Mouse (Mus musculus): ENCODE measurements around the gene Synpr.
"Not testable (repeated sequence)": the region's sequence is repeated elsewhere in the genome, so short reads cannot be mapped to it uniquely, and the experiment has no call there.

The Synpr gene

DNA sequence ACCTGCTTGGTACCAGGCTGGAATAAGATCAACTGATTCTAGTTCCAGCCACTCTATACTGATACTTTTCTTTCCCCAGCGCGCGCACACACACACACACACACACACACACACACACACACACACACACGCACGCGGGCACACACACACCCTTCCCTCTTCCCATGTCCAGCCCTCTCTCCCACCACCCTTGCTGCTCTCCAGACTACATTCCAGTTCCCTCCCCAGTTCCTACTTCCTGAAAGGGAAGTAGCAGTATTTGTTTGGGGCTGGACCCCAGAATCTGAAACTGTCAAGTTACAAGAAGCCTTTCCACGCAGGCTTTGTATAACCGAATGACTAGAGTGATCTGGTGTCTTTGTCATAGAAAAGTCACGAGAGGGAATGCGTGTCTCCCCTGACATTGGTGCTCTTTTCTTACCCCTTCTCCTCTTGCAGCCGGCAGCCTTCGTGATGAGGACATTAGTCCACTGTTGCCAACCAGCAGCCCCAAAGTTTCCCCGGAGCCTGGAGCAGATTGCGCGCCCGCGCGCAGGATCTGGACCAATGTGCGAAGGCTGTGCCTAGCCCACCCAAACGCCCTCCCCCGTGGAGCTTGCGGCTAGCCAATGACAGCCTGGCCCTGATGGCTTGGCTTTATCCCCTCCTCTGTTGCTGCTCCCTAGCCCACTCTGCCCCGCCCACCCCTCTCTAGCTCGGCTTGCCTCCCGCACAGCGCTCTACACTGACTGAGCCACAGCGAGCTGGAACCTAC lies at the start of gene Synpr:
Gene Synpr, plus strand, starts transcription at position 690 of the 754 bp plus-strand sequence.
- in situ Hi-C loops (cut with MboI, MseI), result no loop called here

- in situ Hi-C loops (cut with MboI, MseI), result loop anchor here (5.0 to 10.0 kb wide), 2 partner anchors 662 to 665 kb away; no protein-coding TSS in a partner anchor
These were observed 47.7 kb upstream of the Synpr start for GRCm38 (mm10) chr14:13236929-13237328.

GRCm38 (mm10) chr14:13247431-13247830 lies 37.1 kb upstream of the Synpr start:
- in situ Hi-C loops (cut with MboI, MseI), result no loop called here

GRCm38 (mm10) chr14:13249361-13249760 lies 35.2 kb upstream of the Synpr start:
- in situ Hi-C loops (cut with MboI, MseI), result no loop called here

DNA sequence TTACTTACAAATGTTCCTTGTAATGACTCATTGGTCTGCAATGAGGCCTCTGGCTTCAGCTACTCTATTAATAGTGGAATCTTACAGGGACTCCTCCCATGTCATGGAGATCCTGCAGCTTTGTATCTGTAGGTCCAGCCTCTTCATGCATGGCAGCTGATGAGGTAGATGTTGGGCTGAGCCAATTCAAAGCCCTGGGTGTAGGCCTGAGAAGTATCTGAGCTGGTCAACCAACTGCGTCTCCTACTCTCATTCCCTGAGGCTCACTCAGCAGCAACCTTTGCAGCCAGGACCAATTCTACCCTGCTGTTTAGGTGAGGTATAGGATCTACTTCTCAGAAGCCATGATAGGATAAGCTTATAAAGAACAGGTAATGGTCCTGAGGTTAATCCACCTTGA lies 32.0 kb upstream of the Synpr start:
- in situ Hi-C loops (cut with MboI, MseI), result no loop called here

GRCm38 (mm10) chr14:13254741-13255140 lies 29.8 kb upstream of the Synpr start:
- in situ Hi-C loops (cut with MboI, MseI), result not testable (repeated sequence)

GRCm38 (mm10) chr14:13262406-13262805 lies 22.2 kb upstream of the Synpr start:
- in situ Hi-C loops (cut with MboI, MseI), result no loop called here

GRCm38 (mm10) chr14:13266331-13266730 lies 18.2 kb upstream of the Synpr start:
- in situ Hi-C loops (cut with MboI, MseI), result no loop called here

- in situ Hi-C loops (cut with MboI, MseI), result no loop called here
These were observed 17.4 kb upstream of the Synpr start for GRCm38 (mm10) chr14:13267181-13267580.

DNA sequence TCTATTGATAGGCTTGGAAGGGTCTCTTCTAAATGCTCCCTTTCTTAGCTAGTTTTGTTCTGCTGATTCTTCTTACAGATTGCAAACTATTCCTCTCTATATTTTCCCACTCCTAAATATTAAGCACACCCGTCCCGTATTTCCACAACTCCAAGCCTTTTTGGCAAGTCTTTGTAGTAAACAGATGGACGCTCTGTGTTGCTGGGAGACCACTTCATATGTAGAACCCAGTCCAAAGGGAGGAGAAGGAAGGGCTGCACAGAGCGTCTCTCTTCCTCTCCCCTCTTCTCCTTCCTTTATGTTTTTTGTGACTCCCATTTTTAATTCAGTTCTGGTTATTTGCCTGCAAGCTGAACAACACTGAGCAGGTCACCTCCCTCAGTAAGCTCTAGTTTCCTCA lies 1.4 kb upstream of the Synpr start:
- in situ Hi-C loops (cut with MboI, MseI), result no loop called here

- in situ Hi-C loops (cut with MboI, MseI), result no loop called here
These were observed 242 bp downstream of the Synpr start for GRCm38 (mm10) chr14:13284845-13285198.

DNA sequence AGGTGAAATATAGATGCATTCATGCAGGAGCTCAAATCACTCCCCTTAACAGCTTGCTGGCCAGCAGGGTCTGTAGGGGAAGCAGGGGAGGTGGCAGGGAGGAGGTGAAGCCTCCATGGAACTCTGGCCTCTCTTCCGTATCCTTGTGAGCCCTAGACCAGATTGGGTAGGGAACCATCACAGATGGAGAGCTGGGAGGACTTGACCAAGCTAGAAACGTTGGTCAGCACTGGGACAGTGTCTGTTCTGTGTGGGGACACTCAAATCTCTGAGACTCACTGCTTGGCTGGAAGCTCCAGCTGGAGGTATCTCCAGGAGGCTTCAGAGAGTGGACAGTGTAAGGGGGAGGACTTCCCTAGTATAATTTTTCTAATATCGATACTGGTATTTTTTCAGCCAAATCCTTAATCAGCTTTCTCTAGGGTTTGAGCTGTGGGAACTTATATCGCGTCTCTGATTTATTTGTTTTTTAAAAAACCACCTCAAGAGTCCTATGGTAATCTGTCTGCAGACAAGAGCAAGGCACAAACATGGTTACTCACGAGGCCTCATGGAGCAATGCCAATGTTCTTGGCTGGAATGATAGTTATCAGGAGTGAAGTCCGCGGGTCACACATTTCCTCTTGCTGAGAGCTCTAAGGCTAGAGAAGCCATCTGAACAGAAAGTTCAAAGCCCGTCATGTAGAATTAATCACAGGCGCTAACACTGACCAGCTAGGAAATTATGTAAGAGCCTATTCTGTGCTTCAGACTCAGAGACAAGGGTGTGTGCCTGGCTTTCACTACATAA lies 956 bp downstream of the Synpr start:
- in situ Hi-C loops (cut with MboI, MseI), result no loop called here

DNA sequence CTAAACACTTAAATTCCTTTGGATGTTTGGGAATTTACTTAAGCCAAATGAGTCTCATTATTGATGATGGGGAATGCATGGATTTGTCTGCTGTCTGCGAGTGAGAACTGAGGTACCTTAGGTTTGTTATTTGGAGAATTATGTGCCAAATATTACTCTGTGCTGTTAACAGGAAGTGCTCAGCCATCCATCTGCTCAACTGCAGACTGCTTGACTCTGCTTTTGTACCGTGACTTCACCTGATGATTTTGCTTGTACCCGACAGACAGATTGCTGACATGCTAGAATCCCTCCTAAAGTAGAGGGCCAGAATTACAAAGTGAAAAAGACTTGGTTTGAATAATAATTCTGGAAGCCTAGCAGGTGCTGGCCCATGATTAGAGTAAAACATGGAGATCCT lies 9.6 kb downstream of the Synpr start:
- in situ Hi-C loops (cut with MboI, MseI), result loop anchor here in 1 of 2 experiments (10.0 kb wide), 1 partner anchor 1769 kb away; no protein-coding TSS in a partner anchor

DNA sequence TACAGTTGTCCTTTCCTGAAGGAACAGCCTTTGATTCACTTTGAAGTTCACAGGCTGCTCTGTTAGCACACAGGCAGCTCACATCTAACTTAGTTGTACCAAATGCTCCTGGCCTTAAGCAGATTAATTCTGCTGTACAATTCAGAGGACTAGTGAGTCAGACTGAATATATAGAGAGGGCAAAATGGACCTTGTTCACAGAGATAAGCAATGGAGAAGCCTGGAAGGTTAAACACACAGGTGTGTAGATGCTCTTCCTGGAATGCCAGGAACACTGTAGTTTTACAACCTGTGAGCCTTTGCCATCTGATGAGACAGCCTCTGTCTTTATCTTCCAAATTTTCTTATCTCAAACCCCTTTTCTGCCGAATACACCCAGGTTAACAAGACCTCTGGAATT lies 29.7 kb downstream of the Synpr start:
- in situ Hi-C loops (cut with MboI, MseI), result no loop called here

GRCm38 (mm10) chr14:13328461-13328860 lies 43.9 kb downstream of the Synpr start:
- in situ Hi-C loops (cut with MboI, MseI), result no loop called here

DNA sequence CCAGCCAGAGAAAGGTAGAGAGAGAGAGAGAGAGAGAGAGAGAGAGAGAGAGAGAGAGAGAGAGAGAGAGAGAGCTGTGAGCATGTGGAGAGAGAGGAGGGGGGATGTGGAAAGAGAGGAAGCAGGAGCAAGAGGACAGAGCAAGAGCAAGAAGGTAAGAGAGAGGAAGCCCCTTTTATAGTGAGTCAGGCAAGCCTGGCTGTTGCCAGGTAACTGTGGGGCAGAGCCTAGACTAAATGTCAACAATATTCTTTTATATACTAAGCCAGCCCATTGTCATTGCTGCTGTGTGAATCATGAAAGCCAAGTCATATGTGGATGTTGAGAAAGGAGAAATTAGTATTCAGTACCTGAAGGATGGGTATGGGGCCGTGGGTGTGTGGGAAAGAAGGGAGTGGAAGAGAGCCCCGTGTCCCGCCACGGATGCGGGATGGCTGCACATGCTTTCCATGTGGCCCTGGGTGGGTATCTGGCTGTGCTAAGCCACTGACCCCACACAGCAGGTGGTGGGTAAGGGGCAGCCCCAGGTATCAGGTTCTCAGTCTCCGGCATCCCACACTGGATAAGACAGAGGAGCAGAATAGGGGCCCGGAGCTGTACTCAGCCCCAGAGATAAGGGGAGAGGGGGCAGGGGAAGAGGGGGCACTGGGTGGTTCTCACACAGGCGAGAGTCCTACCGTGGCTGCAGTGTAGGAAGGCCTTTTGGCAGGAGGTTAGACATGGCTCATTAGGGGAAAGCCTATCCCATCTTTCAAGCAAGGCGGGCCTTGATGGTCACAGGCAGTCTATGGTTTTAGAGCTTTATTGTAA lies 48.1 kb downstream of the Synpr start:
- in situ Hi-C loops (cut with MboI, MseI), result no loop called here

- in situ Hi-C loops (cut with MboI, MseI), result no loop called here
These were observed 48.8 kb downstream of the Synpr start for GRCm38 (mm10) chr14:13333372-13333771.

GRCm38 (mm10) chr14:13336162-13336561 lies 51.6 kb downstream of the Synpr start:
- in situ Hi-C loops (cut with MboI, MseI), result no loop called here

DNA sequence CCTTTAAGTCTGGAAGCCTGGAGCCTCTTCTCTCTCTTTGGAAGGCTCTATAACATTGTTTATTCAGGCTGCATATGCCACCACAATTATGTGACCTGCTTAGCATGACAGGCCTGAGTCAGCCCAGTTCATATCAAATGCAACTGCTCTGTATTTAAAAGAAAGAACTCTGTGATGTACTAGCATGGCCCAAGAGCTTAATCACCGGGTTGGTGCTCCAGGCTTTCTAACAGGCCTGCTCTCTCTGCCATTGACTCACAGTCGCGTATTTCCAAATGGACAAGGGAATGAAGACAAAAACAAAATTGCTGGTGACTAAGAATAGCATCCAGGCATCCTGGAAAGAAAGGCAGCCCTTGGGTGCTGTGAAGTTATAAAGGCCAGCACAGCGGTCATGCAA lies 56.1 kb downstream of the Synpr start:
- in situ Hi-C loops (cut with MboI, MseI), result no loop called here

DNA sequence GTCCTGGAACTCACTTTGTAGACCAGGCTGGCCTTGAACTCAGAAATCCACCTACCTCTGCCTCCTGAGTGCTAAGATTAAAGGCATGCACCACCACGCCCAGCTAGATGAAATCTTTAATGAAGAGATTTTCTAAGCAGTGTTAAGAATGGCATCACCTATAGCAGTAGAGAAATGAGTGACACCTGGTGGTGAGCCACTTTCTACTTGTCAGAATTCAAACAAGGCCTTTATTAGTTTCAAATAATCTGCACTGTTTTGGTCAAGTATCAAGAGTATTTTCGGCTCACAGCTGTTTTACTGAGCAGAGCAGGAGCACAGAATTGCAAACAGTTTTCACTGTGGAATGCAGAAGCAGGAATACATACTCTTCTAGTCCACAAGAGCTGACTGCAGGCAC lies 59.7 kb downstream of the Synpr start:
- in situ Hi-C loops (cut with MboI, MseI), result no loop called here

GRCm38 (mm10) chr14:13349170-13349865 lies 64.7 kb downstream of the Synpr start:
- in situ Hi-C loops (cut with MboI, MseI), result no loop called here

Measured in T-helper 17 cell (primary cell).